In genomic region chr14:55460297-55460696, GRCm38 (mm10) we compare ENCODE assay signal across 17 mouse cellular contexts. TPM values are rescaled to one million over a fixed set of nuclear protein-coding genes. Genes with fewer than 3 reads are reported as not detected.
DNase-seq lines count a peak whose midpoint lies in the region; ATAC-seq and TF ChIP-seq lines count a peak whose summit lies in the region.
"Had no signal": no experiment of that assay in that cellular context is flagged by ENCODE, and none has a peak within 500 bp of the region (broad histone marks: within the 10 kb centered on the region; RNA-seq: fewer than 3 reads in every experiment).

No protein-coding gene starts in this region.

- H3K36me3 ChIP-seq in kidney, embryonic 14.5 days (ENCODE audit: control insufficient read depth, insufficient read depth, low read length), result no peaks in the 10 kb centered on the region
- no peaks in the 10 kb centered on the region for H3K36me3 ChIP-seq in stomach, embryonic 15.5 days
- H3K36me3 ChIP-seq in lung, postnatal 0 days (ENCODE audit: insufficient read depth, low read length), result no peaks in the 10 kb centered on the region
- H3K36me3 ChIP-seq: embryonic facial prominence, embryonic 12.5 days; heart, embryonic 15.5 days; liver, embryonic 13.5 days had no signal

- WGBS in kidney, embryonic 14.5 days, result 51% methylated on average over 10 of the region's 10 CpGs
- 64% methylated on average over 10 of the region's 10 CpGs for WGBS in stomach, embryonic 15.5 days
- WGBS in lung, postnatal 0 days, result 61% methylated on average over 10 of the region's 10 CpGs

- no peak overlapping the region for H3K4me3 ChIP-seq in kidney, embryonic 14.5 days (ENCODE audit: low read length)
- no peak overlapping the region for H3K4me3 ChIP-seq in stomach, embryonic 15.5 days (replicated peaks)
- no peak overlapping the region for H3K4me3 ChIP-seq in lung, postnatal 0 days (ENCODE audit: low read depth, low read length)
- H3K4me3 ChIP-seq: embryonic facial prominence, embryonic 12.5 days; heart, embryonic 15.5 days; liver, embryonic 13.5 days; megakaryocyte, embryonic 14.5 days had no signal

- no peaks in the 10 kb centered on the region for H3K9me3 ChIP-seq in kidney, embryonic 14.5 days (ENCODE audit: control insufficient read depth, low read length)
- no peaks in the 10 kb centered on the region for H3K9me3 ChIP-seq in stomach, embryonic 15.5 days
- no peaks in the 10 kb centered on the region for H3K9me3 ChIP-seq in lung, postnatal 0 days (ENCODE audit: low read length)
- H3K9me3 ChIP-seq: embryonic facial prominence, embryonic 12.5 days; heart, embryonic 15.5 days; liver, embryonic 13.5 days had no signal

- intact Hi-C loops in left cerebral cortex, postnatal 4 days (cut with DNase I), result no loop called here

- peaks cover 5% of the 10 kb centered on the region for H3K4me1 ChIP-seq in kidney, embryonic 14.5 days (ENCODE audit: control insufficient read depth, insufficient read depth, low read length)
- H3K4me1 ChIP-seq in stomach, embryonic 15.5 days, result no peaks in the 10 kb centered on the region
- H3K4me1 ChIP-seq in lung, postnatal 0 days (ENCODE audit: insufficient read depth, low read depth, low read length), result no peaks in the 10 kb centered on the region
- H3K4me1 ChIP-seq: heart, embryonic 15.5 days; liver, embryonic 13.5 days; megakaryocyte, embryonic 14.5 days had no signal

- H3K27me3 ChIP-seq in kidney, embryonic 14.5 days (ENCODE audit: control insufficient read depth, insufficient read depth, low read length), result no peaks in the 10 kb centered on the region
- H3K27me3 ChIP-seq in stomach, embryonic 15.5 days (replicated peaks), result no peaks in the 10 kb centered on the region
- no peaks in the 10 kb centered on the region for H3K27me3 ChIP-seq in lung, postnatal 0 days (replicated peaks; ENCODE audit: insufficient read depth, low read length)
- H3K27me3 ChIP-seq: embryonic facial prominence, embryonic 12.5 days had no signal

- no peak for TF ChIP-seq CTCF in lung, postnatal 0 days (IDR thresholded peaks at IDR 0.05)

- H3K4me2 ChIP-seq in kidney, embryonic 14.5 days (replicated peaks; ENCODE audit: low read depth, low read length), result no peak overlapping the region
- H3K4me2 ChIP-seq in stomach, embryonic 15.5 days, result no peak overlapping the region
- H3K4me2 ChIP-seq in lung, postnatal 0 days (replicated peaks; ENCODE audit: low read depth, low read length), result no peak overlapping the region
- H3K4me2 ChIP-seq: embryonic facial prominence, embryonic 12.5 days; heart, embryonic 15.5 days; liver, embryonic 13.5 days had no signal

- peak; percentile 31 to 34 for DNase-seq in left cerebral cortex, adult 18-20 months (ENCODE audit: low spot score in 2 of 2)
- no peak for DNase-seq in left cerebral cortex, postnatal 4 days
- peak; percentile 38 for DNase-seq in layer of hippocampus, adult 9-10 months (ENCODE audit: low spot score)
- DNase-seq in B cell, adult 2 months, result no peak
- no peak for DNase-seq in ovary, postnatal 10 days (ENCODE audit: low spot score)
- DNase-seq in lung, postnatal 0 days (ENCODE audit: low spot score), result no peak
- DNase-seq: adrenal gland, postnatal 14 days; cerebellum, adult 8-10 months; liver, embryonic 13.5 days; thymus, adult 2 months had no signal

- peak; percentile 71; the same call in 1 of the 2 replicates for ATAC-seq in kidney, embryonic 14.5 days (ENCODE audit: low FRiP score, low TSS enrichment)
- peak; percentile 56; the same call in 1 of the 2 replicates for ATAC-seq in stomach, embryonic 15.5 days (ENCODE audit: insufficient read depth, low FRiP score, low read depth)
- no peak for ATAC-seq in lung, postnatal 0 days

- no peak for TF ChIP-seq EP300 in lung, postnatal 0 days (IDR thresholded peaks at IDR 0.05)

- H3K27ac ChIP-seq in kidney, embryonic 14.5 days (ENCODE audit: low read depth, low read length), result no peak overlapping the region
- H3K27ac ChIP-seq in stomach, embryonic 15.5 days, result no peak overlapping the region
- H3K27ac ChIP-seq in lung, postnatal 0 days (ENCODE audit: low read length), result no peak overlapping the region
- H3K27ac ChIP-seq: embryonic facial prominence, embryonic 12.5 days; heart, embryonic 15.5 days; liver, embryonic 13.5 days had no signal

- no peak overlapping the region for H3K9ac ChIP-seq in kidney, embryonic 14.5 days (ENCODE audit: low read depth, low read length)
- no peak overlapping the region for H3K9ac ChIP-seq in stomach, embryonic 15.5 days
- no peak overlapping the region for H3K9ac ChIP-seq in lung, postnatal 0 days (replicated peaks; ENCODE audit: low read depth)
- H3K9ac ChIP-seq: embryonic facial prominence, embryonic 12.5 days; heart, embryonic 15.5 days; liver, embryonic 13.5 days had no signal

RNA-seq across cellular contexts. Expression of gene Dhrs4, which starts 18.3 kb away (rescaled TPM):
- 10 to 100 TPM; 19.0 to 19.2 TPM for total RNA-seq in left cerebral cortex, adult 18-20 months (2021)
- total RNA-seq in left cerebral cortex, postnatal 4 days (2021), result 10 to 100 TPM; 13.6 to 14.9 TPM
- 60.2 and 96.4 TPM in 2 replicates for polyA plus RNA-seq in kidney, embryonic 14.5 days (2014; fragmentation: Nextera tagmentation; extraction: Ambion mirVana)
- polyA plus RNA-seq in stomach, embryonic 15.5 days (2015; fragmentation: Nextera tagmentation; extraction: Ambion mirVana), result 121 TPM in 2 replicates
- 54.8 and 57.5 TPM in 2 replicates for polyA plus RNA-seq in lung, postnatal 0 days (2015; fragmentation: Nextera tagmentation; extraction: Ambion mirVana)

RNA-seq across cellular contexts. Expression of gene Carmil3, which starts 30.2 kb away (rescaled TPM):
- total RNA-seq in left cerebral cortex, adult 18-20 months (2021), result 10 to 100 TPM; 38.0 to 49.1 TPM
- total RNA-seq in left cerebral cortex, postnatal 4 days (2021), result 100 to 1,000 TPM; 151 to 183 TPM
- 3.0 and 3.8 TPM in 2 replicates for polyA plus RNA-seq in kidney, embryonic 14.5 days (2014; fragmentation: Nextera tagmentation; extraction: Ambion mirVana)
- polyA plus RNA-seq in stomach, embryonic 15.5 days (2015; fragmentation: Nextera tagmentation; extraction: Ambion mirVana), result 2.1 and 2.2 TPM in 2 replicates
- polyA plus RNA-seq in lung, postnatal 0 days (2015; fragmentation: Nextera tagmentation; extraction: Ambion mirVana), result 0.23 and 0.42 TPM in 2 replicates

RNA-seq across cellular contexts. Expression of gene Cpne6, which starts 49.9 kb away (rescaled TPM):
- total RNA-seq in left cerebral cortex, adult 18-20 months (2021), result 100 to 1,000 TPM; 218 to 223 TPM
- 10 to 100 TPM; 53.1 to 61.7 TPM for total RNA-seq in left cerebral cortex, postnatal 4 days (2021)
- 0.18 TPM in 1 of 2 replicates, not detected in the other for polyA plus RNA-seq in kidney, embryonic 14.5 days (2014; fragmentation: Nextera tagmentation; extraction: Ambion mirVana)
- 0.23 and 0.42 TPM in 2 replicates for polyA plus RNA-seq in stomach, embryonic 15.5 days (2015; fragmentation: Nextera tagmentation; extraction: Ambion mirVana)
- polyA plus RNA-seq in lung, postnatal 0 days (2015; fragmentation: Nextera tagmentation; extraction: Ambion mirVana), result not detected in 2 replicates
- total RNA-seq: adrenal gland, postnatal 14 days; gastrocnemius, adult 18-20 months had no signal
- polyA plus RNA-seq: C2C12 had no signal

Comparison
In these comparisons a context has a peak if more than half of its experiments do, and no peak if none do; other contexts are left out.
1. DNase-seq: peak in left cerebral cortex, adult 18-20 months (2 of 2) and layer of hippocampus, adult 9-10 months (single experiment); none in left cerebral cortex, postnatal 4 days (single experiment), B cell, adult 2 months (0 of 2), ovary, postnatal 10 days (single experiment) and lung, postnatal 0 days (single experiment).